Mouse (Mus musculus) erythroblast, embryonic 14.5 days (primary cell): ENCODE data around the gene Mrps31.

ENCODE experiments used
- GATA1 ChIP-seq: IDR thresholded peaks from 2 replicates; pipeline ENCODE4 v1.6.1; 2012; ENCODE audit warnings: low read length, inconsistent platforms, mixed read lengths
- TAL1 ChIP-seq: IDR thresholded peaks from 3 replicates; pipeline ENCODE4 v1.6.1; 2012; ENCODE audit warnings: low read length, inconsistent platforms, mixed read lengths

DNA sequence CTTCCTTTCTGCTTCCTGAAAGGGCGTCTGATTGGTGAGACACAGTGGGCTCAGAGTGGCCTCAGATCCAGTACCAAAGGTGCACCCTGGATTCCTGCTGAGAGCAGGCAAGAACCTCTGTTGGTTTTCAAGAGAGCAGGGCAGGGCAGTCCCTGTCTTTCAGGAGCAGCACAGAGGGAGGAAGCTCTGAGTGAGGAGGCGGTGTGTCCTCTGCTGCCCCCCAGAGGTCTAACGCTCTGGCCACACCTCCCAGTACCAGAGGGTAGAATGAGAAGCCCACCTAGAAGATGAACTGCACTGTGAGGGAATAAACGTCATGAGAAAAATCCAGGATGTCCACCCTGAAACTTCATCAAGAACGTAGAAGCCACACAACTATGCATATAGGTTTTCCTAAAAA lies 34.3 kb upstream of the Mrps31 start:
- no peak for TF ChIP-seq GATA1
- no peak for TF ChIP-seq TAL1
